Mouse (Mus musculus): Measurements from ENCODE around the gene Cd300ld. TPM values are rescaled to one million over a fixed set of nuclear protein-coding genes. Genes with fewer than 3 reads are reported as not detected.

The Cd300ld gene
- total and polyA plus RNA-seq, 2 experiments from 2014 or later, result 0.06 to 0.10 TPM

DNA sequence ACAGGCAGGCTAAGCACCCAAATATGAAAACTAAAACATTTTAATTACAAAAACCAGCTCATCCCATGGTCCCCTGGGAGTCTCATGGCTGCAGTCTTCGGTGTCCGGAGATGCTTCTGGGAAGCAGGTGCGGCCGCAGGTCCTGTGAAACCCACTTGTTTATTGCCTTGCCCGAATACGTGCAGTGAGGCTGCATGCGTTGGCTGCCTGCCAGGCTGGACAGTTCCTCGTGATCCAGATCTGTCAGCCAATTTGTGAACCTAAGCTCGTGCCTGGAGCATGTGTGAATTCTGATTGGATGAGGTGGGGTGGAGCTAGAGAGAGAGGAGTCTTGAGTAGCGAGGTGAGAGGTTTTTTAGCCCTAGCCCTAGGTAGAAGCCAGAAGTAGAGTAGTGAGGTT, 17.0 kb downstream of the Cd300ld start:
- Histone ChIP-seq H3K4me3 (ENCODE audit: low read depth, low read length) (no peak overlapping the region), H3K27ac (ENCODE audit: low read depth, low read length) (no peak overlapping the region), H3K27me3 (ENCODE audit: insufficient read depth, low read length) (no peaks in the 10 kb centered on the region), H3K4me1 (ENCODE audit: insufficient read depth) (no peaks in the 10 kb centered on the region), H3K9ac (no peak overlapping the region), H3K4me2 (ENCODE audit: low read depth) (no peak overlapping the region), H3K36me3 (ENCODE audit: insufficient read depth) (no peaks in the 10 kb centered on the region), H3K9me3 (ENCODE audit: low read length) (no peaks in the 10 kb centered on the region)
- 77% methylated on average over 10 of the region's 10 CpGs for WGBS
- DNase-seq (no peak), ATAC-seq (no peak)
- no peak for TF ChIP-seq CTCF (IDR thresholded peaks at IDR 0.05; ENCODE audit: low read depth)

DNA sequence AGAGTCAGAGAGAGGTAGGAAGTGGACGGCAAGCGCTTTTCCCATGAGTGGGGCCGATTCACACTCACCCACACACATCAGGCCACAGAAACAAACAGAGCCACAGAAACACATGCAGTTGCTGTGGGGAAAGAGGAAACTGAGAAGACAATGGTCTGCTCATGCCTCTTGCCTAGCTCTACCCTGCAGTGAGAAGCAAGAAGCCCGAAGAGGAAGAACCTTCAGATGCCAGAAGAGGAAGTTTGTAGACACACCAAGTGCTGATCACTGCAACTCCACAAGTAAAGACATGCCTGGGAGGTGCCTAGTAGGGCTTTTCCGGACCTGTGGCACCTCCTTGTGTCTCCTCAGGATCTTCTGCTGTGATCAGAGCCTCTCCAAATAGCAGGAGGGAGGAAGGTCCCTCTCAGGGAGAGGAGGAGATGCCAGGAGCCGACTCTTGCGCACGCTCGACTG, 20.9 kb downstream of the Cd300ld start, which contains the start of gene Cd300c:
Gene Cd300c, minus strand, starts transcription at position 406 of the 456 bp plus-strand sequence.
- DNase-seq (no peak), ATAC-seq (no peak)
- Histone ChIP-seq H3K9me3 (ENCODE audit: low read length) (no peaks in the 10 kb centered on the region), H3K4me2 (ENCODE audit: low read depth) (no peak within 1 kb of the TSS), H3K36me3 (ENCODE audit: insufficient read depth) (no peaks in the 10 kb centered on the region), H3K27me3 (ENCODE audit: insufficient read depth, low read length) (no peaks in the 10 kb centered on the region), H3K4me3 (ENCODE audit: low read depth, low read length) (no peak within 1 kb of the TSS), H3K27ac (ENCODE audit: low read depth, low read length) (no peak within 1 kb of the TSS), H3K9ac (no peak within 1 kb of the TSS), H3K4me1 (ENCODE audit: insufficient read depth) (no peaks in the 10 kb centered on the region)
- TF ChIP-seq CTCF (IDR thresholded peaks at IDR 0.05; ENCODE audit: low read depth), result no peak
- WGBS, result 85% methylated on average over 9 of the region's 9 CpGs

DNA sequence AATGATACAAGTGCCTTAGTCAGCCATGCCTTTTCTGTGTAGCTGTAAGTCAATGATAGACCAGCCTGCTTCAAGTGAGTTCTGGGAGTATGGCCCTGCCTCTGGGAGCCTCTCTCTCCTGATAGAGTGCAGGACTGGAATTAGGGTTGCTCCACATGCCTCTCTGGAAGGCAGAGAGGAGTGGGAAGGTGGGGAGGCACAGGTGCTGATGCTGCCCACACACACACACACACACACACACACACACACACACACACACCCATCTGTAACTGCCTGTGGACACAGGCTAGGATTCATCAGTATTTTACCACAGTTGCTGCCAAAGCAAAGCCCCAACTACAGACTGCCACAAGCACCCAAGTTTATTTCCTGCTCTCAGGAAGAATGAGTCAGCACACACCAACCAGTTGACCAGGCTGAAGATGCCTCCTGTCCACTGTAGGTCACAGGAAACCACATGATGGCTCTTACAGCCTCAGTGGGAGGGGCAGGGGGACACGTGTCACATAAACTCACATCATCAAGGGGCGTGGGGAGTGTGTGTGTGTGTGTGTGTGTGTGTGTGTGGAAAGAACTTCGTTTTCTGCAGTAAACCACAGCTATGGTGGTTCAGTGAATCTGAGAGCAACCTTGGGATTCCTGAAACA, 24.4 kb downstream of the Cd300ld start:
- DNase-seq (no peak), ATAC-seq (no peak)
- Histone ChIP-seq H3K27ac (ENCODE audit: low read depth, low read length) (no peak overlapping the region), H3K9ac (no peak overlapping the region), H3K4me3 (ENCODE audit: low read depth, low read length) (no peak overlapping the region), H3K4me1 (ENCODE audit: insufficient read depth) (no peaks in the 10 kb centered on the region), H3K27me3 (ENCODE audit: insufficient read depth, low read length) (no peaks in the 10 kb centered on the region), H3K9me3 (ENCODE audit: low read length) (no peaks in the 10 kb centered on the region), H3K4me2 (ENCODE audit: low read depth) (no peak overlapping the region), H3K36me3 (ENCODE audit: insufficient read depth) (no peaks in the 10 kb centered on the region)
- TF ChIP-seq CTCF (IDR thresholded peaks at IDR 0.05; ENCODE audit: low read depth), result no peak
- 59% methylated on average over 3 of the region's 3 CpGs for WGBS

DNA sequence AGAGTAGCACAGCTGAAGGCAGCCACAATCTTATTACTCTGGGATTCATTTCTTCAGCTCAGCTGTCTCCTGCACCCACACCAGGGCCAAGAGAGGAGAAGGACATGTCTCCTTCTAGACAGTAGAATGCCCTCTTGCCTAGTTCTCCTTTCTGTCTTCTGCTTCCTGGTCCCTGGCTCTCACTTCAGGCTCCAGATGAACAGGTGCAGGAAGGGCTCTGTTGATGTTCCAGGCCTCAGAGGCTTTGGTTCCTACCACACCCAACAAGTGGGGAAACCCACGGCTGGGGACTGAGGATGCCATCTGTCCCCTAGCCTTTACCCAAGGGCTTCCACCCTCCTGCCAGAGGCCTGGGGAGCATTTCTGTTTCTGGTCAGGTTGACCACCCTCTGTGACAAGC, 29.4 kb downstream of the Cd300ld start:
- TF ChIP-seq CTCF (IDR thresholded peaks at IDR 0.05; ENCODE audit: low read depth), result no peak
- no peaks in the 10 kb centered on the region for H3K4me1 ChIP-seq (ENCODE audit: insufficient read depth)
- no peak for DNase-seq
- H3K4me2 ChIP-seq (ENCODE audit: low read depth), result no peak overlapping the region
- ATAC-seq, result no peak
- H3K27me3 ChIP-seq (ENCODE audit: insufficient read depth, low read length), result no peaks in the 10 kb centered on the region
- no peaks in the 10 kb centered on the region for H3K36me3 ChIP-seq (ENCODE audit: insufficient read depth)
- H3K27ac ChIP-seq (ENCODE audit: low read depth, low read length), result no peak overlapping the region
- no peak overlapping the region for H3K9ac ChIP-seq
- no peak overlapping the region for H3K4me3 ChIP-seq (ENCODE audit: low read depth, low read length)
- H3K9me3 ChIP-seq (ENCODE audit: low read length), result no peaks in the 10 kb centered on the region
- 86% methylated on average over 1 of the region's 1 CpGs for WGBS

DNA sequence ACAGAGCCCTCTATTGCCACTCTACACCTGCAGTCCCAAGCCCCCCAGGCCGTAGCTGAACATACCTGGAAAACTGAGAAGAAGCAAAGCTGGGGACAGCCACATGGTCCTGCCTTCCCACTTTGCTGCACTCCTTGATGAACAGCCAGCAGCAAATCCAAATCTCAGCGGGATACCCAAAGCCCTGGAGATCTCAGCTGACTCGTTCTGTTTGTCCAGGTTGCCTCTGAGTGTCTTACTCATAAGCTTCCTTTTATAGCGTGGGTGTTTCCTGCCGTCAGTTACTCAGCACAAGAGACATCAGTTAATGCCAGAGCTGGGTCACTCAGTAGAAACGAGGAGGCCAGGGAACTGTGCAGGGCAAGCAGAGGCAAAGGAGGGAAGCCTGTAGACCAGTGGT, 55.6 kb downstream of the Cd300ld start, which contains the start of gene Cd300lb:
Gene Cd300lb, minus strand, starts transcription at position 243 of the 400 bp plus-strand sequence.
- TF ChIP-seq CTCF (IDR thresholded peaks at IDR 0.05; ENCODE audit: low read depth), result no peak
- H3K4me3 ChIP-seq (ENCODE audit: low read depth, low read length), result no peak within 1 kb of the TSS
- no peaks in the 10 kb centered on the region for H3K36me3 ChIP-seq (ENCODE audit: insufficient read depth)
- no peaks in the 10 kb centered on the region for H3K9me3 ChIP-seq (ENCODE audit: low read length)
- no peak within 1 kb of the TSS for H3K4me2 ChIP-seq (ENCODE audit: low read depth)
- no peaks in the 10 kb centered on the region for H3K4me1 ChIP-seq (ENCODE audit: insufficient read depth)
- no peaks in the 10 kb centered on the region for H3K27me3 ChIP-seq (ENCODE audit: insufficient read depth, low read length)
- WGBS, result 62% methylated on average over 6 of the region's 6 CpGs
- no peak within 1 kb of the TSS for H3K27ac ChIP-seq (ENCODE audit: low read depth, low read length)
- ATAC-seq (no peak), DNase-seq (no peak)
- H3K9ac ChIP-seq, result no peak within 1 kb of the TSS

DNA sequence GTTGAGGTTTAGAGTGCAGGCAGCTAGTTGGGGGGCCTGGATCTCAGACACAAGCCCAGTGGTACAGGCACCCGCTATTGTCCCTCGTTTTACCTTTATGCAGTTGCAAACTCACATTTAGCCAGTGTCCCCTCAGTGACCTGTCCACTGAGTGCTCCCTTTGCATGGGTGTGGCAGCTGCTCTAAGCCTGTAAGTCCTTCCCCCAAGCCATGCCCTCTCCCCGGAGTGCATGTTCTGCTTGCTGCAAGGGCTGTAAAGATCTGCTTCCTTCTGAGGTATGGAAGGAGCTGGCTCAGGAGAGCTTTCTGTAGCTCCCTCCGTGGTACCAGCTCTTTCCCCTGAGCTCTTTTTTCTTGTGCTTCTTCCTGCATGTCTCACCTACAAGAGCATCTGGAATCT, 56.1 kb downstream of the Cd300ld start:
- TF ChIP-seq CTCF (IDR thresholded peaks at IDR 0.05; ENCODE audit: low read depth), result no peak
- DNase-seq (no peak), ATAC-seq (no peak)
- no peaks in the 10 kb centered on the region for H3K4me1 ChIP-seq (ENCODE audit: insufficient read depth)
- 83% methylated on average over 4 of the region's 4 CpGs for WGBS
- no peaks in the 10 kb centered on the region for H3K27me3 ChIP-seq (ENCODE audit: insufficient read depth, low read length)
- H3K27ac ChIP-seq (ENCODE audit: low read depth, low read length), result no peak overlapping the region
- no peak overlapping the region for H3K4me2 ChIP-seq (ENCODE audit: low read depth)
- H3K9ac ChIP-seq, result no peak overlapping the region
- no peak overlapping the region for H3K4me3 ChIP-seq (ENCODE audit: low read depth, low read length)
- no peaks in the 10 kb centered on the region for H3K9me3 ChIP-seq (ENCODE audit: low read length)
- H3K36me3 ChIP-seq (ENCODE audit: insufficient read depth), result no peaks in the 10 kb centered on the region

Other genes with a start within 250 kb of the Cd300ld start
- gene Kif19a, start 224.5 kb downstream of the Cd300ld start, total RNA-seq (2014; rRNA removed), result 3.2 TPM in 2 replicates
- 0.57 and 0.79 TPM in 2 replicates for gene Kif19a, start 224.5 kb downstream of the Cd300ld start, polyA plus RNA-seq (2015; fragmentation: Nextera tagmentation; extraction: Ambion mirVana)
- gene Btbd17, start 194.0 kb downstream of the Cd300ld start, total RNA-seq (2014; rRNA removed), result 28.2 and 29.1 TPM in 2 replicates
- 12.0 and 20.1 TPM in 2 replicates for gene Btbd17, start 194.0 kb downstream of the Cd300ld start, polyA plus RNA-seq (2015; fragmentation: Nextera tagmentation; extraction: Ambion mirVana)
- gene Gpr142, start 191.0 kb downstream of the Cd300ld start, total RNA-seq (2014; rRNA removed), result not detected in 2 replicates
- gene Gpr142, start 191.0 kb downstream of the Cd300ld start, polyA plus RNA-seq (2015; fragmentation: Nextera tagmentation; extraction: Ambion mirVana), result not detected in 2 replicates
- gene Gprc5c, start 138.8 kb downstream of the Cd300ld start, total RNA-seq (2014; rRNA removed), result 4.4 and 7.9 TPM in 2 replicates
- gene Gprc5c, start 138.8 kb downstream of the Cd300ld start, polyA plus RNA-seq (2015; fragmentation: Nextera tagmentation; extraction: Ambion mirVana), result 5.5 and 5.8 TPM in 2 replicates
- gene Cd300a, start 99.9 kb downstream of the Cd300ld start, total RNA-seq (2014; rRNA removed), result 0.86 and 1.0 TPM in 2 replicates
- gene Cd300a, start 99.9 kb downstream of the Cd300ld start, polyA plus RNA-seq (2015; fragmentation: Nextera tagmentation; extraction: Ambion mirVana), result 1.1 and 1.4 TPM in 2 replicates
- gene Cd300lb, start 55.5 kb downstream of the Cd300ld start, total RNA-seq (2014; rRNA removed), result not detected in 2 replicates
- not detected in 2 replicates for gene Cd300lb, start 55.5 kb downstream of the Cd300ld start, polyA plus RNA-seq (2015; fragmentation: Nextera tagmentation; extraction: Ambion mirVana)
- gene Cd300c, start 20.8 kb downstream of the Cd300ld start, total RNA-seq (2014; rRNA removed), result not detected in 2 replicates
- not detected in 2 replicates for gene Cd300c, start 20.8 kb downstream of the Cd300ld start, polyA plus RNA-seq (2015; fragmentation: Nextera tagmentation; extraction: Ambion mirVana)
- gene Cd300c2, start 12.0 kb upstream of the Cd300ld start, total RNA-seq (2014; rRNA removed), result 1.5 TPM in 2 replicates
- gene Cd300c2, start 12.0 kb upstream of the Cd300ld start, polyA plus RNA-seq (2015; fragmentation: Nextera tagmentation; extraction: Ambion mirVana), result 2.5 and 2.8 TPM in 2 replicates
- not detected in 2 replicates for gene Cd300ld2, start 26.3 kb upstream of the Cd300ld start, total RNA-seq (2014; rRNA removed)
- gene Cd300ld2, start 26.3 kb upstream of the Cd300ld start, polyA plus RNA-seq (2015; fragmentation: Nextera tagmentation; extraction: Ambion mirVana), result not detected in 2 replicates
- not detected in 2 replicates for gene Cd300ld4, start 37.1 kb upstream of the Cd300ld start, total RNA-seq (2014; rRNA removed)
- gene Cd300ld4, start 37.1 kb upstream of the Cd300ld start, polyA plus RNA-seq (2015; fragmentation: Nextera tagmentation; extraction: Ambion mirVana), result not detected in 2 replicates
- gene Cd300ld5, start 47.8 kb upstream of the Cd300ld start, total RNA-seq (2014; rRNA removed), result not detected in 2 replicates
- gene Cd300ld5, start 47.8 kb upstream of the Cd300ld start, polyA plus RNA-seq (2015; fragmentation: Nextera tagmentation; extraction: Ambion mirVana), result not detected in 2 replicates
- not detected in 2 replicates for gene Cd300ld3, start 58.5 kb upstream of the Cd300ld start, total RNA-seq (2014; rRNA removed)
- not detected in 2 replicates for gene Cd300ld3, start 58.5 kb upstream of the Cd300ld start, polyA plus RNA-seq (2015; fragmentation: Nextera tagmentation; extraction: Ambion mirVana)
- not detected in 2 replicates for gene Cd300e, start 72.3 kb upstream of the Cd300ld start, total RNA-seq (2014; rRNA removed)
- gene Cd300e, start 72.3 kb upstream of the Cd300ld start, polyA plus RNA-seq (2015; fragmentation: Nextera tagmentation; extraction: Ambion mirVana), result 0.09 TPM in 1 of 2 replicates, not detected in the other
- gene Rab37, start 101.5 kb upstream of the Cd300ld start, total RNA-seq (2014; rRNA removed), result 0.38 and 0.57 TPM in 2 replicates
- gene Rab37, start 101.5 kb upstream of the Cd300ld start, polyA plus RNA-seq (2015; fragmentation: Nextera tagmentation; extraction: Ambion mirVana), result 0.82 and 0.84 TPM in 2 replicates
- gene Cd300lf, start 144.1 kb upstream of the Cd300ld start, total RNA-seq (2014; rRNA removed), result 0.24 TPM in 1 of 2 replicates, not detected in the other
- gene Cd300lf, start 144.1 kb upstream of the Cd300ld start, polyA plus RNA-seq (2015; fragmentation: Nextera tagmentation; extraction: Ambion mirVana), result 0.05 and 0.18 TPM in 2 replicates
- gene Slc9a3r1, start 173.4 kb upstream of the Cd300ld start, total RNA-seq (2014; rRNA removed), result 44.2 and 48.5 TPM in 2 replicates
- gene Slc9a3r1, start 173.4 kb upstream of the Cd300ld start, polyA plus RNA-seq (2015; fragmentation: Nextera tagmentation; extraction: Ambion mirVana), result 68.4 and 73.9 TPM in 2 replicates
- 5.4 and 7.6 TPM in 2 replicates for gene Tmem104, start 197.6 kb upstream of the Cd300ld start, total RNA-seq (2014; rRNA removed)
- gene Tmem104, start 197.6 kb upstream of the Cd300ld start, polyA plus RNA-seq (2015; fragmentation: Nextera tagmentation; extraction: Ambion mirVana), result 8.8 and 9.9 TPM in 2 replicates
- 19.2 and 20.3 TPM in 2 replicates for gene Nat9, start 197.9 kb upstream of the Cd300ld start, total RNA-seq (2014; rRNA removed)
- gene Nat9, start 197.9 kb upstream of the Cd300ld start, polyA plus RNA-seq (2015; fragmentation: Nextera tagmentation; extraction: Ambion mirVana), result 17.7 and 18.6 TPM in 2 replicates